Mouse (Mus musculus): ENCODE measurements at regions not wholly inside any gene's neighbourhood (a gene's known extent, or its start where the extent isn't known, plus 50 kb on each side); places are given as distances from the start of the nearest gene placed in this dataset.

- no peaks in the 10 kb centered on the region for H3K36me3 ChIP-seq (ENCODE audit: insufficient read depth, low read length)
- H3K4me3 ChIP-seq (ENCODE audit: low read length): no peak overlapping the region
- 56% methylated on average over 5 of the region's 5 CpGs for WGBS
- DNase-seq (ENCODE audit: low spot score): no peak
- no peaks in the 10 kb centered on the region for H3K27me3 ChIP-seq (ENCODE audit: insufficient read depth, low read length)
- H3K4me1 ChIP-seq (ENCODE audit: insufficient read depth, low read length): no peaks in the 10 kb centered on the region
- no peak overlapping the region for H3K4me2 ChIP-seq (ENCODE audit: low read depth, low read length)
- H3K27ac ChIP-seq: no peak overlapping the region
- H3K9ac ChIP-seq (replicated peaks; ENCODE audit: low read length): no peak overlapping the region
- H3K9me3 ChIP-seq (ENCODE audit: low read length): no peaks in the 10 kb centered on the region
- ATAC-seq: no peak
- TF ChIP-seq CTCF (IDR thresholded peaks at IDR 0.05; ENCODE audit: low read depth): no peak
Measured at GRCm38 (mm10) chr19:26550299-26550698, 54.6 kb upstream of the Smarca2 start.
